Mouse (Mus musculus): Measurements from ENCODE around the gene Vwc2l. TPM values are rescaled to one million over a fixed set of nuclear protein-coding genes. Genes with fewer than 3 reads are reported as not detected.

Vwc2l gene
- polyA plus RNA-seq, 1 experiment: 0.05 TPM

DNA sequence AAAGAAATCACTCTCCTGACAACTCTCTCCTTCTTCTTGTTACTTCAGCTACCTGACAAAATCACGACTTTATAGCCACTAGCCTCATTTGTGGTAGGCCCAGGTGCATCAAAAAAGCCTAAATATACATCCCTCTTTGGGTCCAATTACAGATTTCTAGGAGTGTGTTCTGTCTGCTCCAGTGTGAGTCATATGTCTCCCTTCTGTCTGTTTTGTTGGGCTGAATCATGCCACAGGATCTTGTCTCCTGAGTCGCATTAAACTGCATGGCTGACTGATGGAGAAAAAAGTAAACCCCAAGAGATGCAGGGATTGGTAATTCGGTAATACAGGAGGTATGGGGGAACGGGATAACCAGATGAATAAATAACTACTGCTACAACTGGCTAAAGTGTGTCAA is 69.6 kb downstream of the Vwc2l start:
- Histone ChIP-seq H3K27ac (ENCODE audit: control insufficient read depth, insufficient read depth, low read depth, low read length) (no peak overlapping the region), H3K4me1 (ENCODE audit: control insufficient read depth, insufficient read depth, low read length) (no peaks in the 10 kb centered on the region), H3K4me3 (ENCODE audit: control insufficient read depth, low read depth, low read length) (no peak overlapping the region), H3K27me3 (ENCODE audit: control insufficient read depth, insufficient read depth, low read length) (no peaks in the 10 kb centered on the region), H3K36me3 (ENCODE audit: control insufficient read depth, insufficient read depth, low read length) (no peaks in the 10 kb centered on the region)
- no peak for TF ChIP-seq CTCF (IDR thresholded peaks at IDR 0.05; ENCODE audit: control insufficient read depth, insufficient read depth, insufficient replicate concordance, low read depth, low read length)
- TF ChIP-seq POLR2A (IDR thresholded peaks at IDR 0.05; ENCODE audit: control insufficient read depth, low read depth, low read length): no peak

DNA sequence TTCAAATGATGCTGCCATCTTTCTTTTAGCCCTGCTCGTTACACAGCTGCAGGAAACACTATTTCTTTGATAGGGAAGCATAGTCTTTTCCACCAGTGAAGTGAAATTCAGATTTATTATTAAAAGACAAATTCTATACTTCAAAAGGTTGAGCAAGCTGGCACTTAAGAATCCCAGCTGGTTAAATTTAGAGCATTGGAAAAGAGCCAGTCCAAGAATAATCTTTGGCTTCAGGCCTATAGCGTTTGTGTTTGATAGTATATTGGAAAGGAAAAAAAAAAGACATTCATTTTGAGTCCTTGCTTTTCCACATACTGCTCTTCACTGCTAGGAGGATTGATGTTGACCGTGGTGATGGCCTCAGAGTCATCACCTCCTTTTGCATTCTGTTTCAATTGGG is 77.9 kb downstream of the Vwc2l start:
- TF ChIP-seq CTCF (IDR thresholded peaks at IDR 0.05; ENCODE audit: control insufficient read depth, insufficient read depth, insufficient replicate concordance, low read depth, low read length): no peak
- TF ChIP-seq POLR2A (IDR thresholded peaks at IDR 0.05; ENCODE audit: control insufficient read depth, low read depth, low read length): no peak
- Histone ChIP-seq H3K27me3 (ENCODE audit: control insufficient read depth, insufficient read depth, low read length) (no peaks in the 10 kb centered on the region), H3K36me3 (ENCODE audit: control insufficient read depth, insufficient read depth, low read length) (no peaks in the 10 kb centered on the region), H3K27ac (ENCODE audit: control insufficient read depth, insufficient read depth, low read depth, low read length) (no peak overlapping the region), H3K4me1 (ENCODE audit: control insufficient read depth, insufficient read depth, low read length) (no peaks in the 10 kb centered on the region), H3K4me3 (ENCODE audit: control insufficient read depth, low read depth, low read length) (no peak overlapping the region)

DNA sequence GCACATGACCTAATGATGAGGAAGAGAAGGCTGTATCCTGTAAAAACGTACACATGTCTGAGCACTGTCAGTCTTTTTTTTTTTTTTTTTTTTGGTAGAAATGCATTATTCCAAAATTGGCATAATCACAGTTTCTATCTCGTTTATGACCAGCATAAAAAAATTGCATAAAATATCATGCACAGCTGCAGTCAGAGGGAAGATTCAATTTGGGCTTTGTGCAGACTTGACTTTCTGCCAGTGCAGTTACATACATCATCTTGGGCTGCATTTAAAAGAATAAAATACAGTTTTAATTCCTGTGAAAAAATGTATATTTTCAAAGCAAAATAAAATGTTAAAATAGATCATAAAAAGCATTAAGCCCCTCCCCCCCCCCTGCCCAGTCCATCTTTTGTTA is 97.6 kb downstream of the Vwc2l start:
- H3K27ac ChIP-seq (ENCODE audit: control insufficient read depth, insufficient read depth, low read depth, low read length): no peak overlapping the region
- no peaks in the 10 kb centered on the region for H3K36me3 ChIP-seq (ENCODE audit: control insufficient read depth, insufficient read depth, low read length)
- TF ChIP-seq CTCF (IDR thresholded peaks at IDR 0.05; ENCODE audit: control insufficient read depth, insufficient read depth, insufficient replicate concordance, low read depth, low read length) (no peak), POLR2A (IDR thresholded peaks at IDR 0.05; ENCODE audit: control insufficient read depth, low read depth, low read length) (no peak)
- H3K27me3 ChIP-seq (ENCODE audit: control insufficient read depth, insufficient read depth, low read length): no peaks in the 10 kb centered on the region
- no peaks in the 10 kb centered on the region; the same call in 1 of the 2 replicates for H3K4me1 ChIP-seq (ENCODE audit: control insufficient read depth, insufficient read depth, low read length)
- no peak overlapping the region for H3K4me3 ChIP-seq (ENCODE audit: control insufficient read depth, low read depth, low read length)

DNA sequence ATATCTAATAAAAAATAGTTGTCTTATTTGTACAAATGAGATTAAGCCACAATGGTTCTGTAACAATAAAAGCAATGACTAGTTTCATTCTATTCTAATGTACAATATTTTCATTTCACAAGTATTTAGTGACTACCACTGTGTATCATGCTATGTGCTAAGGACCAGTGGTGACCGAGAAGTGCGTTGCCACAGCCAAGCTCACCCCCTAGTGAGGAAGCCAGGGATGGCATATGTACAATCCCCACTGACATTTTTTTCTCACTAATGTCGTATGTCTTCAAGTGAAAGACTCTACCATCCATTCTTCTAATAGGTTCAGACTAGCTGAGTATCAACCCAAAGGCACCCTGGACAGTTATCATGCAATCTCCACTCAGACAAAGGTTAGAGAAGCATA is 107.7 kb downstream of the Vwc2l start:
- Histone ChIP-seq H3K27ac (ENCODE audit: control insufficient read depth, insufficient read depth, low read depth, low read length) (no peak overlapping the region), H3K4me1 (ENCODE audit: control insufficient read depth, insufficient read depth, low read length) (peaks cover 3% of the 10 kb centered on the region; the same call in 1 of the 2 replicates), H3K36me3 (ENCODE audit: control insufficient read depth, insufficient read depth, low read length) (no peaks in the 10 kb centered on the region), H3K27me3 (ENCODE audit: control insufficient read depth, insufficient read depth, low read length) (no peaks in the 10 kb centered on the region), H3K4me3 (ENCODE audit: control insufficient read depth, low read depth, low read length) (no peak overlapping the region)
- no peak for TF ChIP-seq POLR2A (IDR thresholded peaks at IDR 0.05; ENCODE audit: control insufficient read depth, low read depth, low read length)
- TF ChIP-seq CTCF (IDR thresholded peaks at IDR 0.05; ENCODE audit: control insufficient read depth, insufficient read depth, insufficient replicate concordance, low read depth, low read length): no peak

DNA sequence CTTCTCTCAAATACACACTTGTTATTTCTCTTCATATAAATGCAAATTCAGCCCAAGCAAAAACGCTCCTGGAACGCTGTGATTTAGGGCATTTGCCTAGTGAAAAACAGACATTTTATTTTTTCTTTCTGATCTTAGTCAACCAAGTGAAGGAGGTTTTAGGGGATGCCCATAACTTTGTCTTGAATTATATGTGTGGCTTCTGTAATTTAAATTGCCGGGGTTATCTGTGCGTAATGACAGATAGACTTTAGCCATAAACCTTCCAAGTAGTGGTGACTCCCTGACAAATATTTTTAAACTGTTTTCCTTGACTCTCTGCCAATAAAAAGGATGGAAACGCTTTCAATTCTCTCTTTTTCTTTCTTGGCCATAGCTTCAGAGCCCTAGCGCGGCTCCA is 116.7 kb downstream of the Vwc2l start:
- no peaks in the 10 kb centered on the region for H3K36me3 ChIP-seq (ENCODE audit: control insufficient read depth, insufficient read depth, low read length)
- H3K4me1 ChIP-seq (ENCODE audit: control insufficient read depth, insufficient read depth, low read length): no peaks in the 10 kb centered on the region
- no peak overlapping the region for H3K4me3 ChIP-seq (ENCODE audit: control insufficient read depth, low read depth, low read length)
- no peak overlapping the region for H3K27ac ChIP-seq (ENCODE audit: control insufficient read depth, insufficient read depth, low read depth, low read length)
- no peaks in the 10 kb centered on the region for H3K27me3 ChIP-seq (ENCODE audit: control insufficient read depth, insufficient read depth, low read length)
- TF ChIP-seq POLR2A (IDR thresholded peaks at IDR 0.05; ENCODE audit: control insufficient read depth, low read depth, low read length) (no peak), CTCF (IDR thresholded peaks at IDR 0.05; ENCODE audit: control insufficient read depth, insufficient read depth, insufficient replicate concordance, low read depth, low read length) (no peak)

DNA sequence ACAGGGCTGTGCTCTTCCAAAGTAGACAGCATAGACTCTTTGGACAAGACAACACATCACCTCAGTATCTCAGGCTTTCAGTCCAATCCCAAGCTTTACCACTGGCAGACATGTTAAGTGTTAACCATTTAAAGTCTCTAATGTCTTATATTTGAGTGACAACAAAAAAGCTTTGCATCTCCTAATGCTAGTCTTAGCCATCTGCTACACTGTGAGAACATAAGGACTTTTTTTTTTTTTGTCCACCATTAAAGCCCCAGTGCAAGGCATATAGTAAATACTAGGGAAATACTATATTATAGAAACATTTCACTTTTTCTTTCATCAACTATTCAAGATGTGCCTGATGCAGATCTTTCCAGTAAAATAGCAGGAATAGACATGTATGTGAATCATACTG is 119.8 kb downstream of the Vwc2l start:
- no peak overlapping the region for H3K27ac ChIP-seq (ENCODE audit: control insufficient read depth, insufficient read depth, low read depth, low read length)
- no peaks in the 10 kb centered on the region for H3K27me3 ChIP-seq (ENCODE audit: control insufficient read depth, insufficient read depth, low read length)
- H3K4me1 ChIP-seq (ENCODE audit: control insufficient read depth, insufficient read depth, low read length): no peaks in the 10 kb centered on the region
- H3K36me3 ChIP-seq (ENCODE audit: control insufficient read depth, insufficient read depth, low read length): no peaks in the 10 kb centered on the region
- H3K4me3 ChIP-seq (ENCODE audit: control insufficient read depth, low read depth, low read length): no peak overlapping the region
- no peak for TF ChIP-seq POLR2A (IDR thresholded peaks at IDR 0.05; ENCODE audit: control insufficient read depth, low read depth, low read length)
- TF ChIP-seq CTCF (IDR thresholded peaks at IDR 0.05; ENCODE audit: control insufficient read depth, insufficient read depth, insufficient replicate concordance, low read depth, low read length): no peak

DNA sequence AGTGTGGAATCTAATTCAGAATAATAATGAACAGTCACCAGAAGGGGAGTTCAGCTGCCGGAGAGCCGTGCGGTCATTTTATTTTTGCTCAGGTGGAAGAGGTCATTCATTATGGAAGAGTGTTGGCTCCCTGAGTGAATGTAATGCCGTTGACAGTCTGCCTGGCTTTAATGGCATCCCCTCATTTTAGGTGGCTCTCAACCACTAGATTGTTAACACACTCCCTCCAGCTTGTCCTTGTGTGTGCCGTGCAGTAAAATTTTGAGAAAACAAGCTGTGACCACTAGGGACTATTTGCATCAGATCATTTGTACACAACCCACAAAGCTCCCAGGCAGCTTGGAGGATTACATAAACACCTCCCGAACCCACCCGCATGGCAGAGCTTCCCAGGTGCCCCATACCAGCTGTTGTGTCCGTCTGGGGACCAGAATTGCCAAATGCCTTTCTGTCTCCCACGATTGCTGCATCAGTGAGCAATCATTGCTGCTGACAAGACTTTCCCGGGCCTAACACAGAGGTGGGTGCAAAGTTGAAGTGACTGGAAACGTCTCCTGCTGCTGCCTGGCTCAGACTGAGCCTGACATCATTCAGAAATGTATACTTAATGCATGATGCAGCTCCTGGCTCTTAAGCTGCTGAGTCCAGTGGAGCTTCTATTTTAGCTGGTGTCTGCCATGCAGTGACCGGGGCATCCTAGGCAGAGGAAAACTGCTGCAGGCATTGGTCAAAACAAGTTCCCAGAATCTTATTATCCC is 126.3 kb downstream of the Vwc2l start:
- no peaks in the 10 kb centered on the region for H3K36me3 ChIP-seq (ENCODE audit: control insufficient read depth, insufficient read depth, low read length)
- H3K4me1 ChIP-seq (ENCODE audit: control insufficient read depth, insufficient read depth, low read length): no peaks in the 10 kb centered on the region
- TF ChIP-seq POLR2A (IDR thresholded peaks at IDR 0.05; ENCODE audit: control insufficient read depth, low read depth, low read length) (no peak), CTCF (IDR thresholded peaks at IDR 0.05; ENCODE audit: control insufficient read depth, insufficient read depth, insufficient replicate concordance, low read depth, low read length) (no peak)
- H3K4me3 ChIP-seq (ENCODE audit: control insufficient read depth, low read depth, low read length): no peak overlapping the region
- no peaks in the 10 kb centered on the region for H3K27me3 ChIP-seq (ENCODE audit: control insufficient read depth, insufficient read depth, low read length)
- no peak overlapping the region for H3K27ac ChIP-seq (ENCODE audit: control insufficient read depth, insufficient read depth, low read depth, low read length)

Data from testis, adult 2 months (tissue).